Mouse (Mus musculus) heart, adult 8-10 months (tissue): Measurements from ENCODE around the gene Kdm5c. TPM values are rescaled to one million over a fixed set of nuclear protein-coding genes. Genes with fewer than 3 reads are reported as not detected.
A peak's percentile ranks its signal among the peaks of the same experiment; 100 is the strongest.
"Not testable (repeated sequence)": the region's sequence is repeated elsewhere in the genome, so short reads cannot be mapped to it uniquely, and the experiment has no call there.

Source experiments
- DNase-seq: peaks from one replicate; pipeline ENCODE4 v3.0.0; 2022; ENCODE audit warnings: low spot score
- total RNA-seq, 4 experiments: library from RNA; stranded (reverse); gene quantifications; 2 replicates each; pipeline ENCODE4 v1.2.4; 2022

Gene Kdm5c
- 10 to 100 TPM; 26.9 to 54.4 (median 37.6) TPM for total RNA-seq

DNA sequence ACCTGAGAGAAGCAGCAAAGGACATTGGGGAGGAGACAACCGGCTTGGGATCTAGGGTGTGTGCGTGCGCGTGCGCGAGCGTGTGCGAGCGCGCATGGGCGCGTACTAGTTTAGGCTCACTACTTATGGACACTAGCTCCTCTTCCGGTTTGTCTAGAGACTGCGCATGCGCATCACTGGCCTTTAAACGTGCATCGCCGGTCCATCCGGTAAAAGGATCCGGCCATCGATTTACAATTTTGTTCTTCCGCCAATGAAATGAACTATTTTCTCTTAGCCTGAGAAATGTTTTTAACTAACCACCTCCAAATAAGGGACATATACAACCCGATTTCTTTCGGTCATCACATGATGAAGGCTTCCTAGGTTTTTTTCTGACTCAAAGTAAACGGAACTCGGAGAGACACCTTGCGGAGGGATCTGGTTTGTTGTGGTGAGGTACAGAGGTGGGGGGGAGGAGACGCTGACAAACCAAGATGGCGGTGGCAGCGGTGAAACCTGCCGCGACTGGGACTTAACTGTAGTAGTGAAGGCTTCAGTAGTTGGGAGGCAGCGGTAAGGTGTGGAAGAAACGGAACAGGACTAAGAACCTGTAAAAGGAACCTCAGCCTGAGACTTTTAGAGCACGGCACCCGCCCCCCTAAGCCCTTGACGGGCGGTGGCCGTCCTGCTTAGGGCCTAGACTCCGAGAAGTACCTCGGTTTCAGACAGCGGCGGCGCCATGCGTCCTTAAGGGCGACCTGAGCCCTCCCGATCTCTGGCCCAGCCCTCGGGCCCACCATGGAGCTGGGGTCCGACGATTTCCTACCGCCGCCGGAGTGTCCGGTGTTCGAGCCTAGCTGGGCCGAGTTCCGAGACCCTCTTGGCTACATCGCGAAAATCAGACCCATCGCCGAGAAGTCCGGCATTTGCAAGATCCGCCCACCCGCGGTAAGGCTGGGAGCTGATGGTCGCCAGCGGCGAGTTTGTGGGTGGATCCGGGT, at the start of gene Kdm5c:
Gene Kdm5c (plus strand): TSS at position 240 of the 983 bp plus-strand sequence.
- DNase-seq: peak; percentile 93

DNA sequence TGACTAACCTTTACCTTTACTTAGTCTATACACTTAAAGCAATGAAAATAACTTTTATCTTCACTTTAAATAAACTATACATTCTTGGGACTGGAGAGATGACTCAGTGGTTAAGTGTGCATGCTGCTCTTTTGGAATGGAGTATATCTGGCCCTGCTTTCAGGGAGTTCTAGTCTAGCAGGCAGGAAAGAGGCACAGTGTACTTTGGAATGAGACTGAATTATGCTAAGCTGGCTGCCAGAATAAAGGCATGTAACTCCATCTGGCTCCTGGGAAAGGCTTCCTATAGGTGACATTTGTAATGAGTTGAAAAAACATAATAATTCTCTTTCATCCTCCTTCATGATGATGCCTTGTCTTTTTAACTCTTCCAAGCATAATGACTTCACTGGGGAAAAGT, 45.7 kb upstream of the Kdm5c start:
- no peak for DNase-seq

GRCm38 (mm10) chrX:152191266-152191665, 41.6 kb upstream of the Kdm5c start:
- no peak for DNase-seq

DNA sequence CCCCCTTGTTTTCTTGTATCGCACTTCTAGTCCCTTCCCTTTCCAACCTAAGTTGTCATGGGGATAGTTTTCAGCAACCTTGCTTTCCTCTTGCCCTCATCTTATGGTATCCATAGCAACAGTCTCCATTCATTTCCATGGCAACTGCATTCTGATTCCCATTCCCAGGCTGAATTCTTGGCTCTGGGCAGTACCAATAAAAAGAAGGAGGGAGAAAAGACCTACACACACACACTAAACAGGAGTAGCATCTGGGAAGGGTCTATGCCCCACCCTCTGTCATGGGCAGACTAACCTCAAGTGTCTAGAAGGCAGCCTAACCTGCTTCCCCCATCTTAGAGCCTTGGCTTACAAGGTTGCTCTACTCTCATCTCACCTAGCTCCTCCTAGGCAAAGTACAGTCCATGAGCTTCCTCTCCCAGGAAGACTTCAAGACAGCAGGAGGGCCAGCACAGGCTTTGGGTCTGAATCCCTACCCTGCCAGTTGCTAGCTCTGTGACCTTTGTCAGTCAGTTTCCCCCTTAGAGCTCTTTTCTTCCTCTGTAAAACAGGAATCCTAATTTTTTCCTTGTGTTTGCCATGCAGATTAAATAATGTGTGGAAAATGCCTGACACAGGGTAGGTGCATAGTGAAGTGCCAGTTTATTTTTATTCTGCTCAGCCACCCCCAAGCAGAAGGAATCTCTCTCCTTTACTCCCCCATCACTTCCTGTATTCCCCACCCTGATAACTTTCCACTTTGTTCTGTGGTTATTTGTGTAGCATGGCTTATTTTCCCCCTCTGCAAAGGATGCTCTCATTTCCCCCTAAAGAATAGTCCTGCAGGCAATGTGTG, 34.8 kb upstream of the Kdm5c start:
- no peak for DNase-seq

DNA sequence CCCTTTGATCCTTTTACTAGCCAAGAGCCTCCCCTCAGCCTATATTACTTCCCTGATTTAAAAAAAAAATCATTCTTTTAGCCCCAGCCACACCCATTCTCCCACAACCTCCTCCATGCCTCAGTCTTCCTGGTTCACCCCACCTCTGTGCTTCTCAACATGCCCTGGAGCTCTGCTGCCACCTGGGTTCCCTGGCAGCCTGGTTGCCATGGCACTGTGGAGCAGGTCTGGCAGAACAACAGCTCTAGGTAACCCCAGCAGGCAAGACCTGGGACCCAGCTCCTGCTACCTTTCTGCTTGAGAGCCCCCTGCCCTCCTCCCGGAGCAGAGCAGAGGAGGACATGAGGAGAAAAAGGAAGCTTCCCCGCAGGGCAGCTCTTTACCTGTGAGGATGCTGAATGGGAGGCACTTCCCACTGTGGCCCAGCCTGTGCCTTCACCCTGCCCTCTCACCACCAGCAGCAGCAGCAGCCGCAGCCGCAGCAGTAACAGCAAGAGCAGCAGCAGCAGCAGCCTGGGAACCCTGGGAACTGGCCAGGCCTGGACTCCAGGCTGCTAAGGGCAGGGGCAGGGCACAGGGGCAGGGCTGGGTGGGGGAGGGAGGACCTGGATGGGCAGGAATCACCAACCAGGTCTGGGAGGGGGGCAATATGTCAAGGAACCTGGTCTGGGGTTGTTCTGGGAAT, 30.9 kb upstream of the Kdm5c start:
- no peak for DNase-seq

- no peak for DNase-seq
These were observed 30.3 kb upstream of the Kdm5c start for GRCm38 (mm10) chrX:152202422-152203103.

DNA sequence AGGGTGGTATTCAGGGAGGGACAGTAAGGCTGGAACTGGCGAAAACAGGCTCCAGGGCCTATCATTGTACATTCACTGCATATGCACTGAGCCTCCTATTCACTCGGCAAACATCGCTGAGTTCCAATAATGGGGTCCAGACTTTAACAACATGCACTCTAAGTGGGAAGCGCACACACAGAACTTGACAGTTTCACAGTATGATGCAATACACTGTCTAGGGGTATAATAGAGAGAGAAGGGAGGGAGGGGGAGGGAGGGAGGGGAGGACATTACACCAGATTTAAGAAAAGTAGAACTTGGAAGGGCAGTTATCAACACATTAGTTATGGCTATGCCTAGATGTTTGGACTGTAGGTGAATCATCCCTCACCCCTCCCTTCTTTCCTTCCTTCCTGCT, 29.6 kb upstream of the Kdm5c start:
- DNase-seq: no peak

- DNase-seq: no peak
These were observed 27.3 kb upstream of the Kdm5c start for GRCm38 (mm10) chrX:152205486-152205885.

GRCm38 (mm10) chrX:152214703-152215102, 18.1 kb upstream of the Kdm5c start:
- no peak for DNase-seq

- DNase-seq: no peak
These were observed 14.3 kb upstream of the Kdm5c start for GRCm38 (mm10) chrX:152218529-152218928.

DNA sequence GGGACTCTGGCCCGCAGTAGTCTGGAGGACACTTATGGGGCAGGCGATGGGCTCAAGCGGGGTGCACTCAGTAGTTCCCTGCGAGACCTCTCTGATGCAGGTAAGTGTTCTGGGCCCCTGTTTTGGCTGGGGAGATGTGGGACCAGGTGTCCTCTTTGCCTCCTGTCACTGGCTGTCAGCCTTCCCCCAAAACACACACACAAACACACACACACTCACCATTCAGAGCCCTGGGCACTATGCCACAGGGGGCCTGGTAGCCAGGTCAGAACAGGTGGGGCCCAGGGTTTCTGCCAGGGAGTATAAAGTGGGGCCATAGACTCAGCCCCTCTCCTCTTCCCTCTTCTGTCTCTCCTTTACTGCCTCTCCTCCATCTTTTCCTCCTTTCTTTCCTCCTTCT, 11.1 kb upstream of the Kdm5c start:
- no peak for DNase-seq

- DNase-seq: no peak
These were observed 10.6 kb upstream of the Kdm5c start for GRCm38 (mm10) chrX:152222226-152222625.

- no peak for DNase-seq
These were observed 9.5 kb upstream of the Kdm5c start for GRCm38 (mm10) chrX:152223313-152223712.

DNA sequence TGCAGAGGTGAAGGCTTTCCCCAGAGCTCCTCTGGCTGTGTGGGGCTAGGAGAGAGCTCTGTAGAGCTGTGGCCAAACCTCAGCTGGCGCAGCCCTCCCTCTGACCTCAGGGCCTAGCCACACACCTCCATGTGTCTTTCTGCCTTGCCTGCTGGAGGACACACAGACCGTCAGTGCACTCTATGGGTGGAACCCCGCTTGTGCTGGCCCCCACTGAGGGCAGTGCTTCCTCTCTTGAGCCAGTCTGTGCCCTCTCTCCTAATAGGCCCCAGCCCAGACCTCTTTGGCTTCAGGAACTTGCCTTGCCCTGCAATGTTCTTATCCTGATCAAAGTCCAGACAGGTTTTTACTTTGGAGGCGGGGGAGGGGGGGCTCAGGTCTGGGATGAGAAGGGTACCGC, 8.5 kb upstream of the Kdm5c start:
- no peak for DNase-seq

DNA sequence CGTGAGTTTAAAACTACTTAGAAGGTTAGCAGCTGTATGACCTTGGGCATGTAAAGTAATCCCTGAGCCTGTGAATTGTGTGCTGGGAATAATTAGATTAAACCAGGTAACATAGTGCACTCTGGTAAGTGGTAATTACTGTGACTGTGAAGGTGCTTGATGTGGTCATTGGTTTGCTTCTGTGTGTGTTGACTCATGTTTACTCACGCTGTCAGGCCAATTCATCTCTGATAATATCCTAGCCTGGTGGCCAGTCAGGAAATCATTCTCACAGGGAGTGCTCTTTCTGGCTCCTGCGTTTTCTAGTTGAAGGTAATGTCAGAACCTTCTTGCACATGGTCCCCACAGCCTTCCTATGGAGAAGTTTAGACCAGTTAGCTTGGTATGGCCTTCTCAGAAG, 1.3 kb downstream of the Kdm5c start:
- DNase-seq: no peak

GRCm38 (mm10) chrX:152235758-152236157, 2.9 kb downstream of the Kdm5c start:
- no peak for DNase-seq

GRCm38 (mm10) chrX:152243140-152243539, 10.3 kb downstream of the Kdm5c start:
- not testable (repeated sequence) for DNase-seq

GRCm38 (mm10) chrX:152244492-152245189, 11.8 kb downstream of the Kdm5c start:
- no peak for DNase-seq

- DNase-seq: peak; percentile 1
These were observed 38.4 kb downstream of the Kdm5c start for GRCm38 (mm10) chrX:152271189-152271588.

GRCm38 (mm10) chrX:152279384-152279783, 46.6 kb downstream of the Kdm5c start:
- no peak for DNase-seq

DNA sequence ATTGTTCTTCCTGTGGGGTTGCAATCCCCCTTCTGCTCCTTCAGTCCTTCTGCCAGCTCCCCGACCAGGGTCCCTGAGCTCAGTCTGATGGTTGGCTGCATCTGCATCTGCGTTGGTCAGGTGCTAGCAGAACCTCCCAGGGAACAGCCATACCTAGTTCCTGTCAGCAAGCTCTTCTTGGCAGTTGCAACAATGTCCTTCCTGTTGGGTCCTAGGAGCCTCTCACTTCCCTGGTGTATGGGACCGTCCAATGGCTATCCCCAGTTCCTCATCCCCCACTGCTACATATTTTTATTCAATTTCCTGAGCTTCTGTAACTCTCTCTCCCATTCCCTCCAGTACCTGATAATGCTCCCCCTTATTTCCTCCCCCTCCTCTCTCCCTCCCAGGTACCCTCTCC, 51.9 kb downstream of the Kdm5c start:
- no peak for DNase-seq
